ENCODE assay signal across 14 mouse cellular contexts in the genomic region with DNA sequence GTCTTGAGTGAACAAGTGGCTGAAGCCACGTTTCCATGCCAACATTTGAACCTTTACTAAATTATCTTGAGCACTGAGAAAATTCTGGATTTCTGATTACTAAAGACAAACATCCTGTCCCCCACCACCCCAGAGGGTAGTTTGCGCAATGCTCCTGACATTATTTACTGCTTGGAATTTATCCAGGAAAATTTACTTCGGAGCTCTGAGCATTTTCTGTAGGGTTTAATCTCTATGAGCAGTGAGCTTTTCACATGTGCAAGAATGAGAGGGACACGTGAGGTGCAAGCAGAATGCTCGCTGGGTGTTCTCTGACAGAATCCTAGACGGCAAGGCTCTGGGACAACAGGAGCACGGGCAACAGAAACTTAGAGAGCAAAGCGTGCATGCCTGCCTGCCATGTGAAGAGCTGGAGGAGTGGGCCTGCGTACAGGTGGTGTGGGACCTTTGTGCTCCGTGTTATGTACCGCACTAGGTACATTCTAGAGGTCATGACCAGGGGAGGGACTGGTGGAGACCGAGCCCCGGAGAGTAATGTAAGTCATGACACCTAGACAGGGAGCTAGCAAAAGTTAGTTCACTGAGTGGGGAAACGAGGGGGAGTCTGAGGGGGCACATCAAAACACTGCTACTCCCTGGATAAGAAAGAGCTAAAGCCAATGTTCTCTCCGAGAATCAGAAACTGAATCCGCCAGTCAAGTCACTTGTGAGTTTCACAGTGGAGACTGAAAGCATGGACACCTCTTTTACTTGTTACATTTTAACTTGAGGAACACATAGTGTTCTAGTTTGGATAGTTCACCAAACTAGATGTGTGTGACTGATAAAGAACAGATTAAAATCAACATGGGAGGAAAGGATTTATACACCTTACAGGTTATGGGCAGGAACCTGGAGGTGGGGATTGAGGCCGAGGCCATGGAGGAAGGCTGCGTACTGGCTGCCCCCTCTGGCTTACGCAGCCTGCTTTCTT.
A peak's percentile ranks its signal among the peaks of the same experiment; 100 is the strongest.
DNase-seq lines count a peak whose midpoint lies in the region; ATAC-seq and TF ChIP-seq lines count a peak whose summit lies in the region.
"Had no signal": no experiment of that assay in that cellular context is flagged by ENCODE, and none has a peak within 500 bp of the region (broad histone marks: within the 10 kb centered on the region; RNA-seq: fewer than 3 reads in every experiment).

No protein-coding gene starts in this region.

- H3K4me2 ChIP-seq in kidney, embryonic 16.5 days (replicated peaks; ENCODE audit: low read depth, low read length), result no peak overlapping the region
- H3K4me2 ChIP-seq in liver, embryonic 15.5 days, result no peak overlapping the region
- H3K4me2 ChIP-seq: intestine, embryonic 15.5 days had no signal

- intact Hi-C loops in gastrocnemius, adult 2 months (cut with DNase I), result no loop called here

- no peak overlapping the region for H3K9ac ChIP-seq in kidney, embryonic 16.5 days (replicated peaks; ENCODE audit: low read length)
- H3K9ac ChIP-seq in liver, embryonic 15.5 days, result no peak overlapping the region
- H3K9ac ChIP-seq: intestine, embryonic 15.5 days had no signal

- TF ChIP-seq CTCF in gastrocnemius, adult 2 months (IDR thresholded peaks at IDR 0.05), result no peak

- no peak overlapping the region for H3K4me3 ChIP-seq in kidney, embryonic 16.5 days (ENCODE audit: low read length)
- H3K4me3 ChIP-seq in liver, embryonic 15.5 days (replicated peaks), result no peak overlapping the region
- H3K4me3 ChIP-seq in gastrocnemius, adult 2 months, result no peak overlapping the region
- H3K4me3 ChIP-seq: erythroblast, embryonic 14.5 days; heart, adult 2 months; hindbrain, embryonic 10.5 days; intestine, embryonic 15.5 days had no signal

- DNase-seq in adrenal gland, adult (ENCODE audit: inconsistent age in 2 of 2, low spot score in 1 of 2), result peak; percentile 19 to 62
- no peak for DNase-seq in adrenal gland, postnatal 4 days (ENCODE audit: low spot score in 2 of 2)
- DNase-seq in 3T3-L1 (ENCODE audit: low read depth, low spot score), result peak; percentile 51
- no peak for DNase-seq in right cerebral cortex, postnatal 14 days
- no peak for DNase-seq in gastrocnemius, adult 2 months
- no peak for DNase-seq in gastrocnemius, postnatal 25 days
- DNase-seq: embryo, embryonic 11 days; heart, adult 2 months; layer of hippocampus, postnatal 36 days had no signal

- peak; percentile 29; the same call in 1 of the 2 replicates for ATAC-seq in kidney, embryonic 16.5 days (ENCODE audit: low FRiP score, low TSS enrichment)
- ATAC-seq in liver, embryonic 15.5 days (ENCODE audit: insufficient read depth), result peak; percentile 87
- ATAC-seq: intestine, embryonic 15.5 days had no signal

- H3K9me3 ChIP-seq in kidney, embryonic 16.5 days (ENCODE audit: low read length), result peaks cover 12% of the 10 kb centered on the region; the same call in 1 of the 2 replicates
- H3K9me3 ChIP-seq in liver, embryonic 15.5 days (replicated peaks), result no peaks in the 10 kb centered on the region
- H3K9me3 ChIP-seq: hindbrain, embryonic 10.5 days; intestine, embryonic 15.5 days had no signal

- peaks cover 11% of the 10 kb centered on the region; the same call in 1 of the 2 replicates for H3K4me1 ChIP-seq in kidney, embryonic 16.5 days (ENCODE audit: insufficient read depth, low read length)
- H3K4me1 ChIP-seq in liver, embryonic 15.5 days (replicated peaks), result no peaks in the 10 kb centered on the region
- H3K4me1 ChIP-seq: hindbrain, embryonic 10.5 days; intestine, embryonic 15.5 days had no signal

- no peaks in the 10 kb centered on the region for H3K27me3 ChIP-seq in kidney, embryonic 16.5 days (ENCODE audit: insufficient read depth, low read length)
- no peaks in the 10 kb centered on the region for H3K27me3 ChIP-seq in liver, embryonic 15.5 days
- H3K27me3 ChIP-seq: intestine, embryonic 15.5 days had no signal

- WGBS in kidney, embryonic 16.5 days, result 43% methylated on average over 19 of the region's 19 CpGs
- WGBS in liver, embryonic 15.5 days (ENCODE audit: insufficient replicate concordance), result 65% methylated on average over 19 of the region's 19 CpGs

- no peaks in the 10 kb centered on the region for H3K36me3 ChIP-seq in kidney, embryonic 16.5 days (ENCODE audit: insufficient read depth, low read length)
- H3K36me3 ChIP-seq in liver, embryonic 15.5 days (replicated peaks), result no peaks in the 10 kb centered on the region
- H3K36me3 ChIP-seq: hindbrain, embryonic 10.5 days; intestine, embryonic 15.5 days had no signal

- H3K27ac ChIP-seq in kidney, embryonic 16.5 days (ENCODE audit: low read length), result peak overlapping the region; percentile 51
- peak overlapping the region; percentile 61 for H3K27ac ChIP-seq in liver, embryonic 15.5 days (replicated peaks)
- H3K27ac ChIP-seq in gastrocnemius, adult 2 months, result no peak overlapping the region
- H3K27ac ChIP-seq: heart, adult 2 months; hindbrain, embryonic 10.5 days; intestine, embryonic 15.5 days had no signal

Comparison
In these comparisons a context has a peak if more than half of its experiments do, and no peak if none do; other contexts are left out.
1. DNase-seq: peak in adrenal gland, adult (2 of 2) and 3T3-L1 (single experiment); none in adrenal gland, postnatal 4 days (0 of 2), right cerebral cortex, postnatal 14 days (single experiment), gastrocnemius, adult 2 months (single experiment) and gastrocnemius, postnatal 25 days (single experiment).